In genomic region chr2:44389556-44389955, GRCm38 (mm10) we compare ENCODE assay signal across 35 mouse cellular contexts.
"Had no signal": no experiment of that assay in that cellular context is flagged by ENCODE, and none has a peak within 500 bp of the region (broad histone marks: within the 10 kb centered on the region; RNA-seq: fewer than 3 reads in every experiment).

No protein-coding gene starts in this region.

- H3K9ac ChIP-seq: heart, embryonic 12.5 days; heart, embryonic 13.5 days; heart, embryonic 15.5 days; hindbrain, embryonic 12.5 days; hindbrain, embryonic 13.5 days; hindbrain, embryonic 14.5 days; hindbrain, embryonic 15.5 days; intestine, embryonic 15.5 days; kidney, embryonic 15.5 days had no signal

- H3K27me3 ChIP-seq: heart, embryonic 12.5 days; heart, embryonic 13.5 days; heart, embryonic 15.5 days; hindbrain, embryonic 12.5 days; hindbrain, embryonic 13.5 days; hindbrain, embryonic 15.5 days; intestine, embryonic 15.5 days; kidney, embryonic 15.5 days had no signal

- H3K4me2 ChIP-seq: heart, embryonic 11.5 days; heart, embryonic 12.5 days; heart, embryonic 13.5 days; heart, embryonic 15.5 days; hindbrain, embryonic 12.5 days; hindbrain, embryonic 13.5 days; hindbrain, embryonic 14.5 days; hindbrain, embryonic 15.5 days; intestine, embryonic 15.5 days; kidney, embryonic 15.5 days had no signal

- H3K4me1 ChIP-seq: heart, embryonic 10.5 days; heart, embryonic 12.5 days; heart, embryonic 13.5 days; heart, embryonic 15.5 days; hindbrain, embryonic 12.5 days; hindbrain, embryonic 13.5 days; hindbrain, embryonic 15.5 days; intestine, embryonic 15.5 days; kidney, embryonic 15.5 days had no signal

- ATAC-seq: hindbrain, embryonic 16.5 days; hindbrain, postnatal 0 days; inflammation-experienced regulatory T-cells, adult 6 months; intestine, embryonic 15.5 days; intestine, embryonic 16.5 days; intestine, postnatal 0 days had no signal

- H3K9me3 ChIP-seq: heart, embryonic 10.5 days; heart, embryonic 12.5 days; heart, embryonic 13.5 days; heart, embryonic 15.5 days; hindbrain, embryonic 10.5 days; hindbrain, embryonic 12.5 days; hindbrain, embryonic 13.5 days; hindbrain, embryonic 15.5 days; intestine, embryonic 15.5 days; kidney, embryonic 15.5 days had no signal

- H3K36me3 ChIP-seq: heart, embryonic 10.5 days; heart, embryonic 12.5 days; heart, embryonic 13.5 days; heart, embryonic 15.5 days; hindbrain, embryonic 10.5 days; hindbrain, embryonic 12.5 days; hindbrain, embryonic 13.5 days; hindbrain, embryonic 15.5 days; intestine, embryonic 15.5 days; kidney, embryonic 15.5 days had no signal

- H3K4me3 ChIP-seq: heart, embryonic 10.5 days; heart, embryonic 12.5 days; heart, embryonic 13.5 days; heart, embryonic 15.5 days; hindbrain, embryonic 10.5 days; hindbrain, embryonic 12.5 days; hindbrain, embryonic 13.5 days; hindbrain, embryonic 15.5 days; intestine, embryonic 15.5 days; kidney, embryonic 15.5 days; layer of hippocampus, adult 2 months; left cerebral cortex, adult 2 months had no signal

- DNase-seq: heart, postnatal 10 days; heart, postnatal 36 days; heart, postnatal 4 days; kidney, adult 11 months; kidney, adult 18-20 months; kidney, adult 2 months; kidney, adult 8-10 months; kidney, adult 9 months; kidney, postnatal 10 days; kidney, postnatal 14 days; kidney, postnatal 25 days; kidney, postnatal 36 days; kidney, postnatal 4 days; layer of hippocampus, adult 9-11 months; layer of hippocampus, postnatal 36 days had no signal

- H3K27ac ChIP-seq: heart, embryonic 10.5 days; heart, embryonic 13.5 days; heart, embryonic 15.5 days; hindbrain, embryonic 10.5 days; hindbrain, embryonic 12.5 days; hindbrain, embryonic 13.5 days; hindbrain, embryonic 14.5 days; hindbrain, embryonic 15.5 days; hindbrain, postnatal 0 days; intestine, embryonic 15.5 days; kidney, embryonic 15.5 days; kidney, postnatal 0 days; layer of hippocampus, adult 2 months; left cerebral cortex, adult 2 months had no signal
